In genomic region chr3:30696346-30696745, GRCm38 (mm10) we compare ENCODE assay signal across 10 mouse cellular contexts. TPM values are rescaled to one million over a fixed set of nuclear protein-coding genes. Genes with fewer than 3 reads are reported as not detected.
A peak's percentile ranks its signal among the peaks of the same experiment; 100 is the strongest.
DNase-seq lines count a peak whose midpoint lies in the region; ATAC-seq lines count a peak whose summit lies in the region.
"Had no signal": no experiment of that assay in that cellular context is flagged by ENCODE, and none has a peak within 500 bp of the region (broad histone marks: within the 10 kb centered on the region; RNA-seq: fewer than 3 reads in every experiment).

No protein-coding gene starts in this region.

- no peak overlapping the region for H3K4me2 ChIP-seq in kidney, embryonic 16.5 days (replicated peaks; ENCODE audit: low read depth, low read length)
- no peak overlapping the region for H3K4me2 ChIP-seq in liver, embryonic 13.5 days
- H3K4me2 ChIP-seq: heart, embryonic 15.5 days had no signal

- no peak overlapping the region for H3K4me3 ChIP-seq in kidney, embryonic 16.5 days (ENCODE audit: low read length)
- H3K4me3 ChIP-seq in liver, embryonic 13.5 days (replicated peaks) = no peak overlapping the region
- H3K4me3 ChIP-seq: heart, embryonic 15.5 days had no signal

- DNase-seq in CD4-positive helper T cell, adult 2 months (ENCODE audit: low read depth, low spot score) = peak; percentile 5
- peak; percentile 81 for DNase-seq in Muller cell, postnatal 12 days (ENCODE audit: inconsistent ontology term)
- peak; percentile 75 to 81 for DNase-seq in cerebellum, postnatal 10 days
- DNase-seq in frontal cortex, postnatal 36 days (ENCODE audit: low spot score in 2 of 2) = peak; percentile 56 to 73
- peak; percentile 6 for DNase-seq in liver, embryonic 13.5 days
- peak; percentile 54 for DNase-seq in retina, postnatal 7 days (ENCODE audit: low read depth, low spot score)

- H3K27me3 ChIP-seq in kidney, embryonic 16.5 days (ENCODE audit: insufficient read depth, low read length) = no peaks in the 10 kb centered on the region
- H3K27me3 ChIP-seq in liver, embryonic 13.5 days = no peaks in the 10 kb centered on the region
- H3K27me3 ChIP-seq: heart, embryonic 15.5 days had no signal

- no peaks in the 10 kb centered on the region; the same call in 1 of the 2 replicates for H3K4me1 ChIP-seq in kidney, embryonic 16.5 days (ENCODE audit: insufficient read depth, low read length)
- H3K4me1 ChIP-seq in liver, embryonic 13.5 days (replicated peaks) = no peaks in the 10 kb centered on the region
- H3K4me1 ChIP-seq: heart, embryonic 15.5 days had no signal

- peak; percentile 81 for ATAC-seq in kidney, embryonic 16.5 days (ENCODE audit: low FRiP score, low TSS enrichment)
- no peak for ATAC-seq in liver, embryonic 13.5 days (ENCODE audit: low read depth)
- no peak for ATAC-seq in monocyte, adult 5-6 weeks (replicated peaks; ENCODE audit: insufficient number of reproducible peaks, low FRiP score, low TSS enrichment, poor library complexity, severe bottlenecking)

- WGBS in kidney, embryonic 16.5 days = 12% methylated on average over 2 of the region's 2 CpGs
- WGBS in liver, embryonic 13.5 days (ENCODE audit: insufficient replicate concordance) = 4% methylated on average over 2 of the region's 2 CpGs

- H3K27ac ChIP-seq in kidney, embryonic 16.5 days (ENCODE audit: low read length) = peak overlapping the region; percentile 50
- no peak overlapping the region for H3K27ac ChIP-seq in liver, embryonic 13.5 days
- H3K27ac ChIP-seq: heart, embryonic 15.5 days had no signal

- H3K9me3 ChIP-seq in kidney, embryonic 16.5 days (ENCODE audit: low read length) = no peaks in the 10 kb centered on the region
- H3K9me3 ChIP-seq in liver, embryonic 13.5 days (replicated peaks) = no peaks in the 10 kb centered on the region
- H3K9me3 ChIP-seq: heart, embryonic 15.5 days had no signal

- no peak overlapping the region for H3K9ac ChIP-seq in kidney, embryonic 16.5 days (replicated peaks; ENCODE audit: low read length)
- H3K9ac ChIP-seq in liver, embryonic 13.5 days = no peak overlapping the region
- H3K9ac ChIP-seq: heart, embryonic 15.5 days had no signal

- no peaks in the 10 kb centered on the region for H3K36me3 ChIP-seq in kidney, embryonic 16.5 days (ENCODE audit: insufficient read depth, low read length)
- no peaks in the 10 kb centered on the region for H3K36me3 ChIP-seq in liver, embryonic 13.5 days
- H3K36me3 ChIP-seq: heart, embryonic 15.5 days had no signal

RNA-seq across cellular contexts. Expression of gene Lrrc31, which starts 3.3 kb away (rescaled TPM):
- polyA plus RNA-seq in kidney, embryonic 16.5 days (2015; fragmentation: Nextera tagmentation; extraction: Ambion mirVana) = 0.27 and 0.35 TPM in 2 replicates
- not detected in 2 replicates for polyA plus RNA-seq in liver, embryonic 13.5 days (2015; fragmentation: Nextera tagmentation; extraction: Ambion mirVana)
- not detected in 3 replicates for total RNA-seq in monocyte, adult 5-6 weeks (2017)
- polyA plus RNA-seq: heart, embryonic 15.5 days had no signal

RNA-seq across cellular contexts. Expression of gene Lrrc34, which starts 48.7 kb away (rescaled TPM):
- 2.4 and 2.9 TPM in 2 replicates for polyA plus RNA-seq in kidney, embryonic 16.5 days (2015; fragmentation: Nextera tagmentation; extraction: Ambion mirVana)
- polyA plus RNA-seq in liver, embryonic 13.5 days (2015; fragmentation: Nextera tagmentation; extraction: Ambion mirVana) = 0.13 and 0.16 TPM in 2 replicates
- total RNA-seq in monocyte, adult 5-6 weeks (2017) = not detected in 3 replicates

RNA-seq across cellular contexts. Expression of gene Samd7, which starts 49.7 kb away (rescaled TPM):
- not detected in 2 replicates for polyA plus RNA-seq in kidney, embryonic 16.5 days (2015; fragmentation: Nextera tagmentation; extraction: Ambion mirVana)
- 0.06 and 0.09 TPM in 2 replicates for polyA plus RNA-seq in liver, embryonic 13.5 days (2015; fragmentation: Nextera tagmentation; extraction: Ambion mirVana)
- total RNA-seq in monocyte, adult 5-6 weeks (2017) = not detected in 3 replicates
- polyA plus RNA-seq: heart, embryonic 15.5 days; stomach, embryonic 16.5 days had no signal

RNA-seq across cellular contexts. Expression of gene Lrriq4, which starts 52.0 kb away (rescaled TPM):
- polyA plus RNA-seq in kidney, embryonic 16.5 days (2015; fragmentation: Nextera tagmentation; extraction: Ambion mirVana) = 0.11 and 0.18 TPM in 2 replicates
- not detected in 2 replicates for polyA plus RNA-seq in liver, embryonic 13.5 days (2015; fragmentation: Nextera tagmentation; extraction: Ambion mirVana)
- total RNA-seq in monocyte, adult 5-6 weeks (2017) = not detected in 3 replicates
- polyA plus RNA-seq: heart, embryonic 15.5 days; stomach, embryonic 16.5 days had no signal

Comparison
In these comparisons a context has a peak if more than half of its experiments do, and no peak if none do; other contexts are left out.
1. DNase-seq: peak in every context shown above with its lines; median percentile 81 in Muller cell, postnatal 12 days; 78 in cerebellum, postnatal 10 days; 64 in frontal cortex, postnatal 36 days; 54 in retina, postnatal 7 days; 6 in liver, embryonic 13.5 days; 5 in CD4-positive helper T cell, adult 2 months.